Comparison of ENCODE assay signal across 21 mouse cellular contexts in the genomic region with DNA sequence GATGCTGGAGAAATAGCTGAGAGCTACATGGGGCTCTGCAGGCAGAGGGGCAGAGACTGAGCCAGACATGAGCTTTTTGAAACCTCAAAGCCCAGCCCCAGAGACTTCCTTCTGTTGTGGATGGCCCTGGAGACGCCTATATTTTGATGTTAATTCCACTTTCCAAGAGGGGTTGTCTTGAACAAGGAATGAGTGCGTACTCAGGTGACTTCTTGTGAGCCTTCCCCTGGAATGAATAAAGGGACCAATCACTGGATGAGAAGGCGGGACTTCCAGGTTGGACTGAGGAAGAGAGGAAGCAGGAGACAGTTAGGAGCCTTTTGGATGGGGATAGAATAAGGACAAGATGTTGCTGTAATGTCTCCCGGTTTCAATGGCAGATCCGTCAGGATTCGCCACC.
A peak's percentile ranks its signal among the peaks of the same experiment; 100 is the strongest.
DNase-seq lines count a peak whose midpoint lies in the region; TF ChIP-seq lines count a peak whose summit lies in the region.
"Had no signal": no experiment of that assay in that cellular context is flagged by ENCODE, and none has a peak within 500 bp of the region (broad histone marks: within the 10 kb centered on the region; RNA-seq: fewer than 3 reads in every experiment).

No protein-coding gene starts in this region.

- peak; percentile 67 for TF ChIP-seq POLR2A in ES-Bruce4 (IDR thresholded peaks at IDR 0.05; ENCODE audit: insufficient read depth, low read length)
- TF ChIP-seq POLR2A in embryonic fibroblast, embryonic 13.5 days (IDR thresholded peaks at IDR 0.05; ENCODE audit: low read depth, low read length): no peak

- TF ChIP-seq CTCF in ES-Bruce4 (IDR thresholded peaks at IDR 0.05; ENCODE audit: low read depth, low read length): no peak
- TF ChIP-seq CTCF in embryonic fibroblast, embryonic 13.5 days (IDR thresholded peaks at IDR 0.05; ENCODE audit: borderline replicate concordance, insufficient read depth, low read length): no peak

- H3K36me3 ChIP-seq in ES-Bruce4 (ENCODE audit: control insufficient read depth, insufficient read depth, low read length, poor library complexity, severe bottlenecking): no peaks in the 10 kb centered on the region
- H3K36me3 ChIP-seq: forebrain, embryonic 12.5 days; forebrain, embryonic 15.5 days; G1E; hindbrain, embryonic 13.5 days; intestine, embryonic 15.5 days had no signal

- H3K27ac ChIP-seq in ES-Bruce4 (ENCODE audit: insufficient read depth, low read length): peak overlapping the region; percentile 92
- 0 out of 2 replicates have a peak overlapping the region, but pooled peaks have one; percentile 0 for H3K27ac ChIP-seq in embryonic fibroblast, embryonic 13.5 days (ENCODE audit: insufficient read depth, low read length)
- H3K27ac ChIP-seq: forebrain, embryonic 12.5 days; forebrain, embryonic 15.5 days; hindbrain, embryonic 13.5 days; intestine, embryonic 15.5 days had no signal

- H3K27me3 ChIP-seq in ES-Bruce4 (ENCODE audit: control insufficient read depth, insufficient read depth, low read length, poor library complexity, severe bottlenecking): no peaks in the 10 kb centered on the region
- H3K27me3 ChIP-seq: forebrain, embryonic 12.5 days; forebrain, embryonic 15.5 days; hindbrain, embryonic 13.5 days; intestine, embryonic 15.5 days; Patski had no signal

- peak overlapping the region; percentile 73 for H3K9ac ChIP-seq in ES-Bruce4 (ENCODE audit: low read depth, poor library complexity, severe bottlenecking)
- H3K9ac ChIP-seq: forebrain, embryonic 12.5 days; forebrain, embryonic 15.5 days; hindbrain, embryonic 13.5 days; intestine, embryonic 15.5 days had no signal

- DNase-seq in R1 (ENCODE audit: low read depth, low spot score): peak; percentile 96
- no peak for DNase-seq in layer of hippocampus, postnatal 25 days (ENCODE audit: extremely low spot score in 1 of 2, low spot score in 1 of 2)
- no peak for DNase-seq in gastrocnemius, postnatal 4 days (ENCODE audit: low spot score in 2 of 2)
- no peak for DNase-seq in cerebellum, postnatal 4 days (ENCODE audit: low spot score in 2 of 2)
- DNase-seq: adrenal gland, postnatal 14 days; cerebellum, adult 11 months; cerebellum, adult 2 months; cerebellum, adult 9-11 months; cerebellum, postnatal 25 days; gastrocnemius, postnatal 36 days; heart, adult 11 months; kidney, adult 11 months; kidney, adult 8-10 months had no signal

- no peaks in the 10 kb centered on the region for H3K9me3 ChIP-seq in ES-Bruce4 (replicated peaks; ENCODE audit: control insufficient read depth, insufficient read depth, low read length, poor library complexity, severe bottlenecking)
- H3K9me3 ChIP-seq: forebrain, embryonic 12.5 days; forebrain, embryonic 15.5 days; hindbrain, embryonic 13.5 days; intestine, embryonic 15.5 days had no signal

- H3K4me3 ChIP-seq in ES-Bruce4 (ENCODE audit: low read depth, low read length): peak overlapping the region; percentile 65
- H3K4me3 ChIP-seq in embryonic fibroblast, embryonic 13.5 days (ENCODE audit: insufficient read depth, low read length): no peak overlapping the region
- H3K4me3 ChIP-seq: forebrain, embryonic 12.5 days; forebrain, embryonic 15.5 days; hindbrain, embryonic 13.5 days; intestine, embryonic 15.5 days had no signal

- TF ChIP-seq EP300 in ES-Bruce4 (IDR thresholded peaks at IDR 0.05; ENCODE audit: insufficient read depth, low read depth, low read length): no peak

- H3K4me1 ChIP-seq in ES-Bruce4 (ENCODE audit: control insufficient read depth, insufficient read depth, low read length): no peaks in the 10 kb centered on the region
- peaks cover 11% of the 10 kb centered on the region for H3K4me1 ChIP-seq in embryonic fibroblast, embryonic 13.5 days (ENCODE audit: control insufficient read depth, insufficient read depth, low read length)
- H3K4me1 ChIP-seq: forebrain, embryonic 12.5 days; forebrain, embryonic 15.5 days; hindbrain, embryonic 13.5 days had no signal
